Mouse (Mus musculus) bone marrow, adult 2 months (tissue): Measurements from ENCODE around the gene Epb41l2.

Experiments
- CTCF ChIP-seq: fragments of 200-500 bp; IDR thresholded peaks from 2 replicates; pipeline ENCODE4 v1.5.1; 2011; ENCODE audit warnings: low read length, control low read depth; ENCODE audit not compliant: control insufficient read depth, insufficient read depth
- POLR2A ChIP-seq: fragments of 200-500 bp; IDR thresholded peaks from 2 replicates; pipeline ENCODE4 v1.6.1; 2011; ENCODE audit warnings: low read depth, mild to moderate bottlenecking, control low read depth, low read length, borderline replicate concordance; ENCODE audit not compliant: control insufficient read depth

DNA sequence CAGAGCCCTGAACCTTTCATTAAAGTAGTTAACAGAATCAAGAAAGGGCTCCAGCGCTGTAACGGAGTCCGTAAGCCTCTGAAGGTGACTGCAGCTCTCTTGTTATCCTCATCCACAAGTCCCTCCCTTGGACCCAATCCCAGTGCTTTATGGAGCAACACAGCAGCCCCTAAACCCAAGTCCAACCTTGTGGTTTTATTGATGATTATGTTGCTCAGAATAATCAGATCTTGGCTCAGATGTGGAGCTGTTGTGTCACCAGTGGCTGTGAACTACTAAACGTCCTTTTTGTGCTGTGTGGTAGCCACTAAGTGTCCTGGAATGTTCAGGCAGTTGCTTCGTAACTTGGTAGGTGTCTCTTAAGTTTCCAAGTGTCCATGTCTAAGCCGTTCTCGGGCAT, 33.2 kb downstream of the Epb41l2 start:
- TF ChIP-seq CTCF (no peak), POLR2A (no peak)
